Mouse (Mus musculus): ENCODE measurements around the gene Tgfb2. TPM values are rescaled to one million over a fixed set of nuclear protein-coding genes. Genes with fewer than 3 reads are reported as not detected.

The Tgfb2 gene
- polyA plus RNA-seq, 1 experiment from 2014 or later: 4.1 TPM

GRCm38 (mm10) chr1:186698583-186699338 is 7.0 kb downstream of the Tgfb2 start:
- Histone ChIP-seq H3K36me3 (no peaks in the 10 kb centered on the region), H3K9ac (no peak overlapping the region), H3K4me2 (no peak overlapping the region), H3K4me1 (0 out of 2 replicates have a peak, but pooled peaks cover 2% of the 10 kb centered on the region), H3K4me3 (no peak overlapping the region), H3K27ac (no peak overlapping the region), H3K9me3 (replicated peaks) (no peaks in the 10 kb centered on the region), H3K27me3 (replicated peaks) (peaks cover 19% of the 10 kb centered on the region)
- ATAC-seq: no peak
- 66% methylated on average over 15 of the region's 15 CpGs for WGBS (ENCODE audit: insufficient replicate concordance)

DNA sequence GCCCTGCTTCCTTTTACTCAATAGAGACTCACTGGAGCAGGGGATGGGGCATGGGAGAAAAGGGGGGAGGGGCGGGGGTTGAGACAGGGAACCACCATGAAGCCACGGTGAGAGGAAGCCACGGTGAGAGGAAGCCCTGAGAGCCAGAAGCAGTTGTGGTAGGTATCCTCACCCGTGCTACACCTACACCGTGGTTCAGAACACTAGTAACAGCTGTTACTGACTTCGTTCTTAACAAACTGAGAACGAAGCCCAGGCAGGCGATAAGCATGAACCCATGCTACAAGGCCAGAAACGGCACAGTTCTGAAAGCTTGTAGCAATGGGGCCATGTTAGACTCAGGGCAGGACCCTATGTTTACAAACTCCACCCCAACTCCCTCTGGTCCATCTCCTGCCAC is 9.6 kb downstream of the Tgfb2 start:
- H3K4me2 ChIP-seq: no peak overlapping the region
- H3K36me3 ChIP-seq: no peaks in the 10 kb centered on the region
- ATAC-seq: no peak
- no peak overlapping the region for H3K27ac ChIP-seq
- H3K9me3 ChIP-seq (replicated peaks): no peaks in the 10 kb centered on the region
- 60% methylated on average over 9 of the region's 9 CpGs for WGBS (ENCODE audit: insufficient replicate concordance)
- no peak overlapping the region for H3K9ac ChIP-seq
- no peaks in the 10 kb centered on the region for H3K27me3 ChIP-seq (replicated peaks)
- no peak overlapping the region for H3K4me3 ChIP-seq
- no peaks in the 10 kb centered on the region for H3K4me1 ChIP-seq

DNA sequence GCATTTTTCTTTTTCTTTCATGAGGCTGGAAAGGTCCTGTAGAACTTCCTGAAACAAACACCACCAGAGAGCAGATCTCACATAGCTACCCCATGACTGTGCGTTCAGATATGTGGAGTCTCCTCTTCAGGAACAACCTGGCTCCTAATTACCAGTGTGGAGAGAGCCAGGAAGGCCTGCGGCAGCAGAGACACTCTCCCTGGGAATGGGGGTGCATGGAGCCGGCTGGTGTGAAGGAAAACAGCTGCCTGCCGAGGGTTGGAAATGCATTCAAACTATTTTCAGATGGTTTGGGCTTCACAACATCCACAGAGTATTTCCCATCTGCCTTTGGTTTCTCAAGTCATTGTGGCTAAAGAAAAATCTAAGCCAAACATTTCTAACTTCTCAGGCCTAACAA is 10.4 kb downstream of the Tgfb2 start:
- Histone ChIP-seq H3K27ac (no peak overlapping the region), H3K36me3 (no peaks in the 10 kb centered on the region), H3K4me3 (no peak overlapping the region), H3K9ac (no peak overlapping the region), H3K9me3 (replicated peaks) (no peaks in the 10 kb centered on the region), H3K4me2 (no peak overlapping the region), H3K4me1 (no peaks in the 10 kb centered on the region), H3K27me3 (replicated peaks) (no peaks in the 10 kb centered on the region)
- 73% methylated on average over 4 of the region's 4 CpGs for WGBS (ENCODE audit: insufficient replicate concordance)
- ATAC-seq: no peak

- H3K9ac ChIP-seq: no peak overlapping the region
- no peak for ATAC-seq
- H3K4me1 ChIP-seq: no peaks in the 10 kb centered on the region
- H3K36me3 ChIP-seq: no peaks in the 10 kb centered on the region
- H3K27ac ChIP-seq: no peak overlapping the region
- no peaks in the 10 kb centered on the region for H3K27me3 ChIP-seq (replicated peaks)
- H3K4me3 ChIP-seq: no peak overlapping the region
- no peaks in the 10 kb centered on the region for H3K9me3 ChIP-seq (replicated peaks)
- no peak overlapping the region for H3K4me2 ChIP-seq
- WGBS (ENCODE audit: insufficient replicate concordance): 72% methylated on average over 4 of the region's 4 CpGs
Observed at GRCm38 (mm10) chr1:186692370-186692769, 13.4 kb downstream of the Tgfb2 start.

- no peaks in the 10 kb centered on the region for H3K27me3 ChIP-seq (replicated peaks)
- no peak overlapping the region for H3K4me3 ChIP-seq
- H3K4me1 ChIP-seq: no peaks in the 10 kb centered on the region
- ATAC-seq: no peak
- H3K4me2 ChIP-seq: no peak overlapping the region
- no peaks in the 10 kb centered on the region for H3K36me3 ChIP-seq
- H3K9ac ChIP-seq: no peak overlapping the region
- no peaks in the 10 kb centered on the region for H3K9me3 ChIP-seq (replicated peaks)
- no peak overlapping the region for H3K27ac ChIP-seq
- WGBS (ENCODE audit: insufficient replicate concordance): 67% methylated on average over 9 of the region's 9 CpGs
Observed at GRCm38 (mm10) chr1:186691708-186692107, 14.1 kb downstream of the Tgfb2 start.

DNA sequence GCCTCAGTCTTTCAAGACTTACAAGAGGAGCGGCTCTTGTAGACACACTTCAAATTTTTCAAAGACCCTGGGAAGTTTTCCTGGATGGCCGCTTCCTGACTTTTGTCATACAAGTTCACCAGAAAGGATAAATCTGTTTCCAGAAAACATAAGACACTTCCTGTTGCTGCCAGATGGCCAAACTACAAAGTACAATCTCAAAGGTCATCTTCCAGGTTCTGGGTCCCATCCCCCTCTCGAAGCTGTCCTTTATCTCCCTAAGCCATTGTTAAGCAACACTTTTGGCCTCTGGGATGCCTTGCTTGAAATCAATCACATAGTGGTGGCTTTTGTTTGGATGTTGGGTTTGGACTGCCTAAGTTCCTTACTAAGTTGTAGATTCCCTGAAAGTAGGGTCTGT is 21.7 kb downstream of the Tgfb2 start:
- no peak for ATAC-seq
- no peak overlapping the region for H3K27ac ChIP-seq
- no peaks in the 10 kb centered on the region for H3K36me3 ChIP-seq
- H3K27me3 ChIP-seq (replicated peaks): no peaks in the 10 kb centered on the region
- no peaks in the 10 kb centered on the region for H3K9me3 ChIP-seq (replicated peaks)
- no peak overlapping the region for H3K4me2 ChIP-seq
- H3K9ac ChIP-seq: no peak overlapping the region
- WGBS (ENCODE audit: insufficient replicate concordance): 57% methylated on average over 3 of the region's 3 CpGs
- H3K4me1 ChIP-seq: peaks cover 5% of the 10 kb centered on the region; the same call in 1 of the 2 replicates
- H3K4me3 ChIP-seq: no peak overlapping the region

- Histone ChIP-seq H3K27me3 (replicated peaks) (no peaks in the 10 kb centered on the region), H3K36me3 (no peaks in the 10 kb centered on the region), H3K4me2 (no peak overlapping the region), H3K9me3 (replicated peaks) (no peaks in the 10 kb centered on the region), H3K27ac (no peak overlapping the region), H3K9ac (no peak overlapping the region), H3K4me1 (peaks cover 5% of the 10 kb centered on the region; the same call in 1 of the 2 replicates), H3K4me3 (no peak overlapping the region)
- ATAC-seq: no peak
- 65% methylated on average over 7 of the region's 7 CpGs for whole genome bisulfite sequencing (ENCODE audit: insufficient replicate concordance)
Observed at GRCm38 (mm10) chr1:186682606-186683005, 23.2 kb downstream of the Tgfb2 start.

- no peak overlapping the region for H3K4me2 ChIP-seq
- H3K4me1 ChIP-seq: peaks cover 5% of the 10 kb centered on the region; the same call in 1 of the 2 replicates
- H3K4me3 ChIP-seq: no peak overlapping the region
- no peak overlapping the region for H3K9ac ChIP-seq
- no peaks in the 10 kb centered on the region for H3K36me3 ChIP-seq
- H3K27ac ChIP-seq: no peak overlapping the region
- WGBS (ENCODE audit: insufficient replicate concordance): 70% methylated on average over 12 of the region's 12 CpGs
- ATAC-seq: no peak
- no peaks in the 10 kb centered on the region for H3K27me3 ChIP-seq (replicated peaks)
- H3K9me3 ChIP-seq (replicated peaks): no peaks in the 10 kb centered on the region
Observed at GRCm38 (mm10) chr1:186677614-186678013, 28.2 kb downstream of the Tgfb2 start.

GRCm38 (mm10) chr1:186676199-186676598 is 29.6 kb downstream of the Tgfb2 start:
- Histone ChIP-seq H3K27me3 (replicated peaks) (no peaks in the 10 kb centered on the region), H3K4me3 (no peak overlapping the region), H3K4me2 (no peak overlapping the region), H3K9me3 (replicated peaks) (no peaks in the 10 kb centered on the region), H3K27ac (no peak overlapping the region), H3K4me1 (no peaks in the 10 kb centered on the region), H3K36me3 (no peaks in the 10 kb centered on the region), H3K9ac (no peak overlapping the region)
- 48% methylated on average over 5 of the region's 5 CpGs for WGBS (ENCODE audit: insufficient replicate concordance)
- ATAC-seq: no peak

DNA sequence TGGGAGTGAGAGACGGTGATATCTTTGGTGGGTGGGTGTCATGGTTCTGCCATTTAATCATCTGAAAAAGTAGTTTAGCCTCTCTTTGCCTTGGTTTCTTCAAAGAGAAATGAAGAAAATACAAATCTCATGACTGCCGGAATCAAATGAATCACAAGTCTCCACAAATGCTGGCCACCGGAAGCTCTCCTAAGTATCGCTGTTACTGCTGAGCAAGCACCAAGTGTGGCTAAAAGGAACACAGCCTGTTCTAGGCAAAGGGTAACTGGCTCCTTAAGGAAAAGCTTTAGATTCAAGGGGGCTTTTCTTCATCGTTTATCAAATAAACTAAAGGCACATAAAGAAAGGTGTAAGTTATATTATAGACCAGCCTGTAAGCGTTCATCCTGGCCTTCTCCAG is 30.5 kb downstream of the Tgfb2 start:
- no peaks in the 10 kb centered on the region for H3K9me3 ChIP-seq (replicated peaks)
- H3K36me3 ChIP-seq: no peaks in the 10 kb centered on the region
- no peak overlapping the region for H3K27ac ChIP-seq
- ATAC-seq: no peak
- H3K4me2 ChIP-seq: no peak overlapping the region
- no peaks in the 10 kb centered on the region for H3K27me3 ChIP-seq (replicated peaks)
- H3K4me1 ChIP-seq: no peaks in the 10 kb centered on the region
- WGBS (ENCODE audit: insufficient replicate concordance): 72% methylated on average over 6 of the region's 6 CpGs
- no peak overlapping the region for H3K4me3 ChIP-seq
- H3K9ac ChIP-seq: no peak overlapping the region

DNA sequence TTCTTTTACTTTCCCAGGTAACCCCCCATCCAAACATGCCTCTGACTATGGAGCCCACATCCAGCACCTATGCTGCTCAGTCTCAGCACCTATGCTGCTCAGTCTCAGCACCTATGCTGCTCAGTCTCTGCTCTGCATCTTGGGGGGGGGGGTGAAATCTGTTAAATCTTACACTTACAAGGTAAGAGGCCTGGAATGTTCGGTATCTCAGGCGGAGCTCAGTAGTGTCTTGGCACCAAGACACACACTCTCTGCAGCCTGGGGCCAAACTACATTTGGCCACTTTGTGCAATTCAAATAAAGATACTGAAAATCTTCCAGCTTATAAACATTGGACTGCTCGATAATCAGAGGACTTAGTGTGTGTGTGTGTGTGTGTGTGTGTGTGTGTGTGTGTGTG is 31.2 kb downstream of the Tgfb2 start:
- Histone ChIP-seq H3K4me2 (no peak overlapping the region), H3K4me3 (no peak overlapping the region), H3K27ac (no peak overlapping the region), H3K4me1 (no peaks in the 10 kb centered on the region), H3K36me3 (no peaks in the 10 kb centered on the region), H3K27me3 (replicated peaks) (no peaks in the 10 kb centered on the region), H3K9me3 (replicated peaks) (no peaks in the 10 kb centered on the region), H3K9ac (no peak overlapping the region)
- 70% methylated on average over 3 of the region's 3 CpGs for WGBS (ENCODE audit: insufficient replicate concordance)
- no peak for ATAC-seq

DNA sequence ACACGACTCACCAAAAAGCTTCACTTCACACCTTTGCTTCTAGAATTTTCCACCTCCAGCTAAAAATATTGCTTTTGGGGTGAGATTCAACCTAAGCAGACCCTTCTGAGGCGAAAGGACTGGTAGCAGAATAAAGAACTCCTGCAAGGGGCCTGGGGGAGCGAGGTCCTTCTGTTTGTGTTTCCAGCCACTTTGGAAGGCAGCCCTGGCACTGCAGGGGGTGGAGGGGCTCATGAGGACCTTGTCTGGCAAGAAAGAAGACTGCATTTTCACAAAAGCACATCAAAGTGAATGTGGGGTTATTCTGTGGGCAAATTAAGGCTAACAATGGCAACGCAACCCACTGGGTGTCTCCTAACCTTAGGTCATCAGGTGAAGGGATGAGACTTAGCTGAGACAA is 32.6 kb downstream of the Tgfb2 start:
- WGBS (ENCODE audit: insufficient replicate concordance): 72% methylated on average over 4 of the region's 4 CpGs
- Histone ChIP-seq H3K4me1 (no peaks in the 10 kb centered on the region), H3K9me3 (replicated peaks) (no peaks in the 10 kb centered on the region), H3K27me3 (replicated peaks) (no peaks in the 10 kb centered on the region), H3K4me3 (no peak overlapping the region), H3K4me2 (no peak overlapping the region), H3K9ac (no peak overlapping the region), H3K27ac (no peak overlapping the region), H3K36me3 (no peaks in the 10 kb centered on the region)
- no peak for ATAC-seq

DNA sequence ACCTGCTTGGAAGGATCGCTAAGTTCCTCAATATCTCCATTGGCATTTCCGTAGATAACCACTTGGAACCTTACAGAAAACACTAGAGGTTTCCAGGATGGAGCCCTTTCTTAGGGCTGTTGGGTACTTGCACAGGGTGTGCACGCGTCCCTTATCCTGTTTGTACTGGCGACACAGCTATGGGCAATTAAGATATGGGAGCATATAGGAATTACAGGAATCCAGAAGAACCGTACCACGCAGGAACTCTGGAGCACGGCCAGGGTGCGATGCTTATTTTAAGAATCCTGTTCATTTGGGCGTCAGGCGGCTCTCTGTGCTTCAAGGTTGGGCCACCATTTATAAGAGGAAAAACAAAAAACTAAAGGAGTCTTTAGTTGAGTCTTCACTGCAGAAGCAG is 42.4 kb downstream of the Tgfb2 start:
- 71% methylated on average over 11 of the region's 11 CpGs for WGBS (ENCODE audit: insufficient replicate concordance)
- Histone ChIP-seq H3K4me1 (no peaks in the 10 kb centered on the region), H3K9me3 (replicated peaks) (no peaks in the 10 kb centered on the region), H3K4me2 (no peak overlapping the region), H3K4me3 (no peak overlapping the region), H3K27me3 (replicated peaks) (no peaks in the 10 kb centered on the region), H3K27ac (no peak overlapping the region), H3K36me3 (no peaks in the 10 kb centered on the region), H3K9ac (no peak overlapping the region)
- ATAC-seq: peak; percentile 32; the same call in 1 of the 2 replicates

All from liver, embryonic 12.5 days (tissue).